Mouse (Mus musculus): Measurements from ENCODE around the gene Sorcs2. TPM values are rescaled to one million over a fixed set of nuclear protein-coding genes. Genes with fewer than 3 reads are reported as not detected.
A peak's percentile ranks its signal among the peaks of the same experiment; 100 is the strongest.

Gene Sorcs2
- polyA plus RNA-seq, 1 experiment from 2014 or later: 14.8 TPM

DNA sequence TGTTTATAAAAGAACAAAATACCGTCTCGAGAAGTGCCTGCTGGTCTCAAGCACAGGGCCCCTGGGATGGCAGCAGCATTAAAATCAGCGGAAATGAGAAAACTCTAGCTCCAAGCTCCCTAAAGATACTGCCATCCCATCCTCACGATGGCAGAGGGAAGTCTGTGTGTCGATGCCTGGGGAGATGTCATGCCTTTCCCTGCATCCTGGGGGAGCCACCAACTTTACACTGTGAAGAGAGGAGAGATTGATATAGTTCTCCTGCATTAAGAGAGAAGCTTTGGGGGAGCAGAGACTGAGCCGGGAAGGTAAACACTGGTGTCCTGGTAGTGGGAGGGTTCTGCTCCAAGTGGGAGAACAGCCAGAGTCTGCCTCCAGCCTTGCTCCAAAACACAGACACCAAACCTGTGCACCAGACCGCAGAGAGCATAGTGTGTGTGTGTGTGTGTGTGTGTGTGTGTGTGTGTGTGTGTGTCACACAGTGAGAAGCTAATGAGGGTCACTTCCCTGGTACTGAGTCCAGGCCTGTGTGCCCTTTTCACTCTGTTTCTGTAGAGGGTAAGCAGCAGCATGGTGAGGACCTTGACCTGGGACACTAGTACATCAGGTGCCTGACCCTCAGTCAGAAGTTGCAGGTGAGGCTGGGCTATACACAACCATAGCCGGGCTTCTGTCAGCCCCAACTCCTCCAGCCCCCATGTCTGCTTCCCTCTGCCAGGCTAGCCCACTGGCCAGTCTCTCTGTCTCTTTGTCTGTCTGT lies 211.5 kb downstream of the Sorcs2 start:
- Histone ChIP-seq H3K36me3 (no peaks in the 10 kb centered on the region), H3K4me3 (no peak overlapping the region), H3K9me3 (no peaks in the 10 kb centered on the region), H3K9ac (no peak overlapping the region), H3K4me2 (no peak overlapping the region), H3K4me1 (peaks cover 7% of the 10 kb centered on the region; the same call in 1 of the 2 replicates), H3K27me3 (no peaks in the 10 kb centered on the region), H3K27ac (no peak overlapping the region)
- WGBS: 59% methylated on average over 8 of the region's 8 CpGs
- no peak for ATAC-seq (ENCODE audit: insufficient number of reproducible peaks, insufficient read depth, low FRiP score, low TSS enrichment, low read depth)

DNA sequence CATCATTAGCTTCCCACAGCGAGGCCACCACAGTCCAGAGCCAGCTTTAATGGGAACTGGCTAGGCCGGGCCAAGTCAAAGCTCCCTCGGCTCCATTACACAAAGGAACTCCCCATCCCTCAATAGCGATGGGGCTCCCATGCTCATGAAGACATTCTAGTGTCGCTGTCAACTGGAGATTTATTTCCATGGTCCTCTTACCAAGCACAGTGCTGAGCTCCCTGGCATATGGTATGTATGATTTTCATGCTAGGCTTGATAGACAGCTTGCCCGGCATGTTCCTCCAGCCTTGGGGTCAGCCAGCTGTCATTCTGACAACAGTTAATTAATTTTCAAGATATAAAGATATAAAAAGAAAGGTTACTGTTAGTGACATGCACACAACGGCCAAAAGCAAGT lies 215.6 kb downstream of the Sorcs2 start:
- no peak for ATAC-seq (ENCODE audit: insufficient number of reproducible peaks, insufficient read depth, low FRiP score, low TSS enrichment, low read depth)
- no peaks in the 10 kb centered on the region for H3K27me3 ChIP-seq
- H3K4me3 ChIP-seq: no peak overlapping the region
- 85% methylated on average over 7 of the region's 7 CpGs for WGBS
- H3K36me3 ChIP-seq: no peaks in the 10 kb centered on the region
- H3K27ac ChIP-seq: no peak overlapping the region
- no peak overlapping the region for H3K9ac ChIP-seq
- H3K9me3 ChIP-seq: no peaks in the 10 kb centered on the region
- H3K4me2 ChIP-seq: no peak overlapping the region
- no peaks in the 10 kb centered on the region for H3K4me1 ChIP-seq

DNA sequence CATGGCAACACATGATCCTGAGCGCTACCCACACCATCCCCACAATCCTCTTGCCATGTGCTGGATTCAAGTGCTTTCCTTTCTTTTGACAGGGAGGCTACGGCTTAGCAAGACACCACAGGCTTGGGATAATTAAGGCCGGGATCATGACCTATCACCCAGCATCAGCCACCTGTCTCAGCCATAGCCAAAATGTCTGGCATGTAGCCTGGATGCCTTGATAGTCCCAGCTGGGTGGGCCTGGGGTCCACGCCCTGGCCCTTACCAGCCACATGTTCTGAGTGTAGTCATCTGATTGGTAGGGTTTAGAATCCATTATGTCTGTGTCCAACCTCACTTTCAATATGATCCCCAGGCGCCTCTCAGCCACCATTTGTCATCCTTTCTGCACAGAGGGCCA lies 218.2 kb downstream of the Sorcs2 start:
- no peaks in the 10 kb centered on the region for H3K27me3 ChIP-seq
- H3K9me3 ChIP-seq: no peaks in the 10 kb centered on the region
- H3K9ac ChIP-seq: no peak overlapping the region
- ATAC-seq (ENCODE audit: insufficient number of reproducible peaks, insufficient read depth, low FRiP score, low TSS enrichment, low read depth): no peak
- 78% methylated on average over 5 of the region's 5 CpGs for WGBS
- peaks cover 3% of the 10 kb centered on the region for H3K4me1 ChIP-seq
- no peak overlapping the region for H3K27ac ChIP-seq
- H3K4me3 ChIP-seq: no peak overlapping the region
- H3K4me2 ChIP-seq: no peak overlapping the region
- no peaks in the 10 kb centered on the region for H3K36me3 ChIP-seq

DNA sequence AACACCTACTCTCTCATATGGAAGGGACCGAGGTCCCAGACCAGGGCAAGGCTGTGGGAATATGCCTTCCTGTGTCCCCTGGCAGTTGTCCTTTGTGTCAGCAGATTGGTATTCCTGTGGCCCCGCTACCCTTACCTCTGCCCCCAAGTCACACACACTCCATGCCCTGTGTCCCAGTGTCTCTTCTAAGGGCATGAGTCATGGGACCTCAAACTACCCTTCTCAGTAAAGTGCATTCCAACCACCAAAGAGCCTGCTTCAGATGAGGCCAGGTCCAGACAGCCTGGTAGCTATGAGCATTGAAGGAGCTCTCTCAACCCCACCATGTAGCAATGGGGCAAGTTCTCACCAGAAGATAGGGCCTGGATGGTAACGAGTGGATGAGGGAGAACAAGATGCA lies 219.2 kb downstream of the Sorcs2 start:
- no peaks in the 10 kb centered on the region for H3K36me3 ChIP-seq
- no peaks in the 10 kb centered on the region for H3K27me3 ChIP-seq
- 88% methylated on average over 3 of the region's 3 CpGs for WGBS
- no peak for ATAC-seq (ENCODE audit: insufficient number of reproducible peaks, insufficient read depth, low FRiP score, low TSS enrichment, low read depth)
- H3K9ac ChIP-seq: no peak overlapping the region
- peaks cover 5% of the 10 kb centered on the region for H3K4me1 ChIP-seq
- no peak overlapping the region for H3K27ac ChIP-seq
- H3K4me2 ChIP-seq: no peak overlapping the region
- no peaks in the 10 kb centered on the region for H3K9me3 ChIP-seq
- H3K4me3 ChIP-seq: no peak overlapping the region

DNA sequence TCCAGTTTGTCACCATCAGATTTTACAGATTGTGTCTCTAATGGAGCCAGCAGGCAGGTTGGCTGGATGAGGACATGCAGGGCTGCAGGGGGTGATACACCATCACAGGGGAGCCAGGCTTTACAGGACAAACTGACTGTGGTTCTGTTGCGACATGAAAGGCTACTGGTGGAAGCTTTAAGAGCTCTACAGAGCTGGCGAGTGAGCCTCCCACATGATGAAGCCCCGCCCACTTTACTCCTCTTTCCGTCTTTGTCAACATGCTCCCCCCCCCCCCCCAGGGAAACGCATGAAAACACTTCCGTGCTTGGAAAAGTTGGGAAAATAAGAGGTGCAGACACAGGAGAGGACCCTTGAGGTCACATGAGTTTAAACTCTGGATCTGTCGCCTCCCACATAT lies 219.7 kb downstream of the Sorcs2 start:
- ATAC-seq (ENCODE audit: insufficient number of reproducible peaks, insufficient read depth, low FRiP score, low TSS enrichment, low read depth): no peak
- Histone ChIP-seq H3K4me1 (peaks cover 5% of the 10 kb centered on the region), H3K27me3 (no peaks in the 10 kb centered on the region), H3K9ac (no peak overlapping the region), H3K9me3 (no peaks in the 10 kb centered on the region), H3K27ac (no peak overlapping the region), H3K4me3 (no peak overlapping the region), H3K4me2 (no peak overlapping the region), H3K36me3 (no peaks in the 10 kb centered on the region)
- WGBS: 46% methylated on average over 7 of the region's 7 CpGs

DNA sequence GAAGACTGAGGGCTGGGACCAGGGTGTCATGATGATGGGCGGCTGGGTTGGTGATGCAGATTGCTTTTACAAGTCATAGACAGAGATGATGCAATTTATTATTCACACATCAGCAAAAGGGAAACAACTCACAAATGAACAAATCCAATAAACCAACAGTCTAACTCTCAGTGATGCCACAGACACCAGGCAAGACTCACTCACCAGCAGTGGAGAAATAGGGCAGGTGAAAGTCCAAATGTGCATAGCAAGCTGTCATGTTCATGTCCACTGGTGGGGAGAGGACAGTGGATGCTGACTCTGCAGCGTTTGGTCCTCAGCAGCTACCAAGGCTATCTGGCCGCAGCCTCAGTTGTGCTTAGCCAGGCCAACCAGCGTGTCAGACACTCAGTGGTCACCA lies 221.1 kb downstream of the Sorcs2 start:
- H3K9me3 ChIP-seq: no peaks in the 10 kb centered on the region
- no peak overlapping the region for H3K9ac ChIP-seq
- ATAC-seq (ENCODE audit: insufficient number of reproducible peaks, insufficient read depth, low FRiP score, low TSS enrichment, low read depth): no peak
- H3K4me3 ChIP-seq: no peak overlapping the region
- H3K27me3 ChIP-seq: no peaks in the 10 kb centered on the region
- H3K36me3 ChIP-seq: no peaks in the 10 kb centered on the region
- peaks cover 5% of the 10 kb centered on the region for H3K4me1 ChIP-seq
- H3K27ac ChIP-seq: no peak overlapping the region
- H3K4me2 ChIP-seq: no peak overlapping the region
- WGBS: 87% methylated on average over 4 of the region's 4 CpGs

DNA sequence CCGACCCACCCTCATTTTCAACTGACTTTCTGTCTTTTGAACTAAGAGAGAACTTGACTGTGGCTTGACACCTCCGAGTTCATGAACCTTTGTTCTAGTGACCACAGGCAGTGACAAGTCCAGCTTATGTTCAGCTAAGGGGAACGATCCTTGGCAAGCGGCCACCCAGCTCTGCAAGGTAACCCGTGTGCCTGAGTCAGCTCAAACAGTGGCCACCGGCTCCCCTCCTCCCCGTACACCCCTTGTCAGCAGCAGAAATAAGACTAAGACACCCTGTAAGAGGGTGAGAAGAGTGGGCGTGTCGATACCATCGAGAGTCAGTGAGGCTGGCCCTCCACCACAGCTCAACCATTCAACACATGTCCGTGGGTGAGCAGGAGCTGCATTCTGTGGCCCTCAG lies 221.5 kb downstream of the Sorcs2 start:
- H3K27me3 ChIP-seq: no peaks in the 10 kb centered on the region
- WGBS: 90% methylated on average over 11 of the region's 11 CpGs
- H3K4me1 ChIP-seq: peaks cover 5% of the 10 kb centered on the region
- no peak overlapping the region for H3K4me2 ChIP-seq
- no peaks in the 10 kb centered on the region for H3K36me3 ChIP-seq
- no peak for ATAC-seq (ENCODE audit: insufficient number of reproducible peaks, insufficient read depth, low FRiP score, low TSS enrichment, low read depth)
- no peaks in the 10 kb centered on the region for H3K9me3 ChIP-seq
- H3K9ac ChIP-seq: no peak overlapping the region
- H3K4me3 ChIP-seq: no peak overlapping the region
- H3K27ac ChIP-seq: no peak overlapping the region

DNA sequence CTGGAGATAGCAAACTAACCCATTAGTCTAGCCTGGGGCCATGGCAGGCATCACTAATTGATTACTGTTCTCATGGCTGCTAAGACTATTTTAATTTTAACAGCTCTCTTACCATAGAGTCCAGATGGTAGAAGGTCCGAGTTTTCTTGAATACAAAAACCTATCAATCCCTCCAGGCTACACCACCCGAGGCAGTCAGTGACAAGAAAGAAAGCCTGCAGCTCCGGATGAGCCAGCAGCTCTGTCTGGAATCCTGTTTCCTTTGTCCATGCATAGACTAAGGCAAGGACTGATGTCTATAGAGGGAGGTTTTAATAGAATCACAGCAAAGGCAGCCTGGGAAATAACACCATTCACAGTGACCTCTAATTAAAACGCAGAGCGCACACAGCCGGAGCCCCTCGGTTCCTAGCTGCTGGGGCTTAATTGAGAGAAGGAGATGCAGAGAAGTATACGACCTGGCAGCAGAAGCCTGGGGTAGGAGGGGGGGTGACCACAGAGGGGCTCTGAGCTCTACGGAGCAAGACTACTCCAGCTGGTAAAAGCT lies 223.3 kb downstream of the Sorcs2 start:
- Histone ChIP-seq H3K4me1 (peaks cover 8% of the 10 kb centered on the region), H3K4me3 (no peak overlapping the region), H3K4me2 (no peak overlapping the region), H3K9me3 (no peaks in the 10 kb centered on the region), H3K27ac (no peak overlapping the region), H3K36me3 (no peaks in the 10 kb centered on the region), H3K9ac (0 out of 2 replicates have a peak overlapping the region, but pooled peaks have one; percentile 23), H3K27me3 (no peaks in the 10 kb centered on the region)
- no peak for ATAC-seq (ENCODE audit: insufficient number of reproducible peaks, insufficient read depth, low FRiP score, low TSS enrichment, low read depth)
- 14% methylated on average over 9 of the region's 9 CpGs for WGBS

DNA sequence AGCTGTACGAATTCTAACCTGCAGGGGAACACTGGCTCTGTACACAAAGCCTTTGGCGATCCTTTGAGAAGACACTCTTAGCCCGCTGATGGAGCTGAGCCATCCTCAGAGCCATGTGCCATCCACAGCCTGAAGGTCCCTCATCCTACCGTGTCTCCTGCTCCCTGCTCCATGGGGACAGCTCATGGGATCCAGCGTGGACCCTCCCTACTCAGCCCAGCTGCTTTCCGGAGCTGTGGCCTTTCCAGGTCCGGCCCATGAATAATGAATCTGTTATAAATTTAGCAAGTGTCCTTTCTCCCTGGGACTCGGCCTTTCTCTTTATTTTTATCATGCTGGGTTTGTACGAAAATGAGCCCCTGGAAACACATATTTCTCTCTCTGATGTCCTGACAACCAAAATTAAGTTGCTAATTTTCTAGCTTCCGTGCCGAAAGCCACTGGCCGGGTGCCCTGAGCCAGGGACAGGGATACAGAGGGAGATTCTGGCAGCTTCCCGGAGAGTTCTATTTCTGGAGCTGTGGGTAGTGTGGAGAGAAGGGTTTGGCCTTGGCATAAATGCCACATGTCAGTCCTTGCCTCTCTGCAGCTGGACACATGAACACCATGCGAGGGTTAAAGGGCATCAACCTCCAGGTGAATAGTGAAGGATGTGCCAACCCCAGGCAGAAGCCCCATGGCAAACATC lies 228.8 kb downstream of the Sorcs2 start:
- ATAC-seq (ENCODE audit: insufficient number of reproducible peaks, insufficient read depth, low FRiP score, low TSS enrichment, low read depth): no peak
- no peak overlapping the region for H3K9ac ChIP-seq
- H3K4me1 ChIP-seq: peaks cover 18% of the 10 kb centered on the region
- no peaks in the 10 kb centered on the region for H3K36me3 ChIP-seq
- peaks cover 3% of the 10 kb centered on the region; the same call in 1 of the 2 replicates for H3K27me3 ChIP-seq
- 74% methylated on average over 14 of the region's 14 CpGs for WGBS
- H3K4me2 ChIP-seq: no peak overlapping the region
- no peak overlapping the region for H3K4me3 ChIP-seq
- H3K9me3 ChIP-seq: no peaks in the 10 kb centered on the region
- no peak overlapping the region for H3K27ac ChIP-seq

DNA sequence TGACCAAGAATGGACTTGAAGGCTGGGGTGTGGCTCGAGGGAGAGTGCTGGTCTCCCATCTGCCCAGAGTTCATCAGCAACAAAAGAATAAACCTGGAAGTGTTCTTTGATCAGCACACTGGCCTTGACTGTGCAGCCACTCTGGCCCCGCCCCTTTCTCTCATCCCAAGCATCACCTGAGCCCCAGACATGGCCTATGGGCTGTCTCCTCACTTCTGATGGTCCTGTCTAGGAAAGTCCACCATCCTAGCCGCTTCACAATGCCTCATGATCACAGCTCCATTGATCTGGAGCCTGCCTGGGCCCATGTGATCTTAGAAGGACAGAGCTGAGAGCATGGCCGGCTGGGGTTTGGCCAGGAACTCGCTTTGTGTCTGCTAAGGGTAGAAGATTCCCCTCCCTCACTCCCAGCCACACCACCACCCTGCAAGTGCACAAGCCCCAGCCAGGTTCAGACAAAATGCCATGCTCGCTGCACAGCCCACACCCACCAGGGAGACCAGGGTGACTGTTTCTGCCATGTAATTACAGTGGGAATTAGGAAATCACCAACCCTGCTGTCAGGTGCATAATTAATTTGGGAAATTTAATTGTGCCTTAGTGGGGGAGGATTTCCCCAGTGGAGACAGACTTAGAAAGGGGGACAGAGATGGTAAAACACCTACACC lies 231.5 kb downstream of the Sorcs2 start:
- no peak for ATAC-seq (ENCODE audit: insufficient number of reproducible peaks, insufficient read depth, low FRiP score, low TSS enrichment, low read depth)
- Histone ChIP-seq H3K4me2 (no peak overlapping the region), H3K9me3 (no peaks in the 10 kb centered on the region), H3K27me3 (peaks cover 3% of the 10 kb centered on the region; the same call in 1 of the 2 replicates), H3K4me3 (no peak overlapping the region), H3K36me3 (no peaks in the 10 kb centered on the region), H3K4me1 (peaks cover 25% of the 10 kb centered on the region), H3K27ac (no peak overlapping the region), H3K9ac (no peak overlapping the region)
- 64% methylated on average over 6 of the region's 6 CpGs for WGBS

DNA sequence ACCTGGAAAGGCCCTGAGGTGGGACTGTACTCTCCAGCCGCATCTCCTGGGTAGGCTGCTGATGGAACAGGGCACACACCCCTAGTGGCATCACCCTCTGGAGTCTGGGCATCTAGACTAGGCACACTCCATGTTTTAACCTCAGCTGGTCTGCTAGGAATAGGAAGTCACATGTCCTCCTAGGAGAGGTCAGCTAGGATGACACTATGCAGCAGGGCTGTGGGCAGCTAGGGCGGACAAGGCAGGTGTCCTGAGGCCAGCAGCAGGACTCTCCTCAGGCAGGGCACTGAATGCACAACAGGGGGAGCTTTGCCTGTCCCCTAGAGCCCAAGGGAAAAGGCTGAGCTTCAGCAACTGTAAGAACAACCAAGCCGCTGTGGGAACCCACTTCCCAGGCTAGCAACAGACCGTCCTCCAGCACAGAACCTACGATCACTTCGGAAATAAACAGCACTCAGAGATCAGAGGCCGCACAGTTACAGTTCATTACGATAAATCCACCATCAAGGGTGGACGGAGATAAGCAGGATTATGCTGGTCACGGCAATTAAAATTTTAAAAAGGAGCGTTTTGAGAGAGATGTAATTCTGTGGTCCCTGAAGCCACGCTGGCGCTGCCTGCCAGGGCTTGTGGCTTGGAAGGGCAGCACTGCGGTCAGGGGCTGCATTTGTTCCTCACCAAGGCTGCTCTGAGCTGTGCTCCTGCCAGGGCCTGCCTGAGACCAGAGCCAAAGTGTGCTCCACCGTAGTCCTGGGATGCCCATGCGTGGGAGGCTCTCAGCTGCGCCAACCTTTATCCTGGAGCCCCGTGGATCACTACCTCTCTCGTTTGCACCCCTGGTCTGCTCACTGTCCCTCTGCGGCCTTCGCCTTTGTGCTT lies 232.3 kb downstream of the Sorcs2 start:
- WGBS: 67% methylated on average over 21 of the region's 21 CpGs
- H3K9me3 ChIP-seq: no peaks in the 10 kb centered on the region
- peaks cover 3% of the 10 kb centered on the region; the same call in 1 of the 2 replicates for H3K27me3 ChIP-seq
- no peak overlapping the region for H3K4me2 ChIP-seq
- 0 out of 2 replicates have a peak overlapping the region, but pooled peaks have one; percentile 7 for H3K27ac ChIP-seq
- H3K4me3 ChIP-seq: no peak overlapping the region
- H3K4me1 ChIP-seq: peaks cover 22% of the 10 kb centered on the region
- peak; percentile 54; the same call in 1 of the 2 replicates for ATAC-seq (ENCODE audit: insufficient number of reproducible peaks, insufficient read depth, low FRiP score, low TSS enrichment, low read depth)
- no peak overlapping the region for H3K9ac ChIP-seq
- no peaks in the 10 kb centered on the region for H3K36me3 ChIP-seq

Measured in embryonic facial prominence, embryonic 13.5 days (tissue).